Mouse (Mus musculus): Measurements from ENCODE around the gene Serp1.

- TF ChIP-seq CTCF (conservative IDR thresholded peaks at IDR 0.05; ENCODE audit: low read length) (peak; percentile 12; the same call in 1 of the 2 replicates), NANOG (IDR thresholded peaks at IDR 0.05; ENCODE audit: borderline replicate concordance, low read length) (no peak)
These were observed 34.9 kb downstream of the Serp1 start for GRCm38 (mm10) chr3:58490787-58491186.

Measured in E14TG2a.4 (cell line).